Mouse (Mus musculus) embryo, embryonic 10.5 days (tissue): ENCODE measurements around the gene Galnt15.

Experiments used
- DNase-seq: peaks from one replicate; pipeline ENCODE4 v3.0.0-alpha.2; 2015; ENCODE audit warnings: low spot score

Gene Galnt15

GRCm38 (mm10) chr14:32028681-32029091 is at the start of gene Galnt15:
Galnt15 (plus strand) TSS chr14:32028989.
- peak; percentile 30 for DNase-seq

- DNase-seq, result no peak
These were observed 34.8 kb upstream of the Galnt15 start for GRCm38 (mm10) chr14:31994021-31994420.

GRCm38 (mm10) chr14:32000941-32001340 is 27.8 kb upstream of the Galnt15 start:
- DNase-seq, result no peak

- DNase-seq, result no peak
These were observed 26.1 kb upstream of the Galnt15 start for GRCm38 (mm10) chr14:32002502-32003338.

- DNase-seq, result no peak
These were observed 24.7 kb upstream of the Galnt15 start for GRCm38 (mm10) chr14:32003904-32004596.

- no peak for DNase-seq
These were observed 23.0 kb upstream of the Galnt15 start for GRCm38 (mm10) chr14:32005673-32006261.

GRCm38 (mm10) chr14:32007654-32008335 is 21.0 kb upstream of the Galnt15 start:
- no peak for DNase-seq

- DNase-seq, result no peak
These were observed 19.1 kb upstream of the Galnt15 start for GRCm38 (mm10) chr14:32009715-32010114.

- no peak for DNase-seq
These were observed 17.1 kb upstream of the Galnt15 start for GRCm38 (mm10) chr14:32011547-32012304.

- DNase-seq, result no peak
These were observed 13.5 kb upstream of the Galnt15 start for GRCm38 (mm10) chr14:32015131-32015770.

- no peak for DNase-seq
These were observed 12.3 kb upstream of the Galnt15 start for GRCm38 (mm10) chr14:32016466-32016865.

- peak; percentile 72 for DNase-seq
These were observed 11.9 kb upstream of the Galnt15 start for GRCm38 (mm10) chr14:32016921-32017320.

GRCm38 (mm10) chr14:32017448-32017847 is 11.3 kb upstream of the Galnt15 start:
- DNase-seq, result no peak

- no peak for DNase-seq
These were observed 9.7 kb upstream of the Galnt15 start for GRCm38 (mm10) chr14:32019091-32019490.

- no peak for DNase-seq
These were observed 6.8 kb upstream of the Galnt15 start for GRCm38 (mm10) chr14:32021967-32022366.

GRCm38 (mm10) chr14:32022450-32022849 is 6.3 kb upstream of the Galnt15 start:
- DNase-seq, result no peak

GRCm38 (mm10) chr14:32023891-32024290 is 4.9 kb upstream of the Galnt15 start:
- no peak for DNase-seq

- DNase-seq, result no peak
These were observed 1.6 kb upstream of the Galnt15 start for GRCm38 (mm10) chr14:32027218-32027617.

GRCm38 (mm10) chr14:32029411-32029992 is 713 bp downstream of the Galnt15 start:
- DNase-seq, result no peak

- DNase-seq, result no peak
These were observed 1.3 kb downstream of the Galnt15 start for GRCm38 (mm10) chr14:32030073-32030472.

- DNase-seq, result peak; percentile 89
These were observed 3.7 kb downstream of the Galnt15 start for GRCm38 (mm10) chr14:32032522-32032921.
